Mouse (Mus musculus) heart, embryonic 10.5 days (tissue): ENCODE measurements around the gene 4930447C04Rik. TPM values are rescaled to one million over a fixed set of nuclear protein-coding genes. Genes with fewer than 3 reads are reported as not detected.

ENCODE experiments used
- DNase-seq: peaks from one replicate; pipeline ENCODE4 v3.0.0-alpha.2; 2017; ENCODE audit warnings: low spot score
- H3K27ac ChIP-seq: fragments of 300-500 bp; sonication (generic); 2 replicates; pipeline ENCODE4 v1.5.1; 2016; ENCODE audit warnings: mild to moderate bottlenecking
- H3K27me3 ChIP-seq: fragments of 300-500 bp; sonication (generic); 2 replicates; pipeline ENCODE4 v1.6.1; 2016; ENCODE audit warnings: mild to moderate bottlenecking; ENCODE audit not compliant: poor library complexity, insufficient read depth, severe bottlenecking
- H3K36me3 ChIP-seq: fragments of 300-500 bp; sonication (generic); 2 replicates; pipeline ENCODE4 v1.6.1; 2016; ENCODE audit warnings: mild to moderate bottlenecking, moderate library complexity
- H3K4me1 ChIP-seq: fragments of 300-500 bp; sonication (generic); 2 replicates; pipeline ENCODE4 v1.6.1; 2016; ENCODE audit warnings: mild to moderate bottlenecking
- H3K4me3 ChIP-seq: fragments of 300-500 bp; sonication (generic); 2 replicates; pipeline ENCODE4 v1.5.1; 2016; ENCODE audit warnings: mild to moderate bottlenecking, moderate library complexity
- H3K9me3 ChIP-seq: fragments of 300-500 bp; sonication (generic); 2 replicates; pipeline ENCODE4 v1.6.1; 2016; ENCODE audit warnings: mild to moderate bottlenecking, moderate library complexity
- WGBS: fragments of 180-500 bp; shearing (Covaris S2); methylation state at CpG from one replicate; pipeline ENCODE4 v1.1.7; 2016; 5-methylcytosine and 5-hydroxymethylcytosine counted together
- polyA plus RNA-seq: library from polyadenylated mRNA; unstranded; fragments of >200 nt; fragmentation: Nextera tagmentation; extraction: Ambion mirVana; gene quantifications from 2 replicates; pipeline ENCODE4 v1.2.1, GENCODE M21; 2016

Gene 4930447C04Rik
- polyA plus RNA-seq, 1 experiment from 2014 or later = 4.8 TPM

- DNase-seq = no peak
- no peaks in the 10 kb centered on the region for H3K36me3 ChIP-seq
- H3K4me3 ChIP-seq = no peak overlapping the region
- 65% methylated on average over 6 of the region's 6 CpGs for WGBS
- H3K27ac ChIP-seq = no peak overlapping the region
- H3K9me3 ChIP-seq = no peaks in the 10 kb centered on the region
- H3K27me3 ChIP-seq = peaks cover 29% of the 10 kb centered on the region; the same call in 1 of the 2 replicates
- peaks cover 16% of the 10 kb centered on the region for H3K4me1 ChIP-seq
Observed at GRCm38 (mm10) chr12:72957829-72958424, 17.4 kb upstream of the 4930447C04Rik start.

- DNase-seq = peak; percentile 72
- Histone ChIP-seq H3K27me3 (peaks cover 40% of the 10 kb centered on the region; the same call in 1 of the 2 replicates), H3K4me3 (no peak overlapping the region)
Observed at GRCm38 (mm10) chr12:72954906-72955305, 14.3 kb upstream of the 4930447C04Rik start.

GRCm38 (mm10) chr12:72953858-72954257, 13.3 kb upstream of the 4930447C04Rik start:
- Histone ChIP-seq H3K36me3 (no peaks in the 10 kb centered on the region), H3K4me1 (peaks cover 16% of the 10 kb centered on the region), H3K4me3 (no peak overlapping the region), H3K9me3 (no peaks in the 10 kb centered on the region), H3K27me3 (peaks cover 45% of the 10 kb centered on the region), H3K27ac (0 out of 2 replicates have a peak overlapping the region, but pooled peaks have one; percentile 16)
- WGBS = 69% methylated on average over 5 of the region's 5 CpGs
- peak; percentile 72 for DNase-seq

More at GRCm38 (mm10) chr12:72954906-72955305, 14.3 kb upstream of the 4930447C04Rik start:
- 21% methylated on average over 4 of the region's 4 CpGs for WGBS
- Histone ChIP-seq H3K36me3 (no peaks in the 10 kb centered on the region), H3K9me3 (no peaks in the 10 kb centered on the region), H3K4me1 (peaks cover 16% of the 10 kb centered on the region), H3K27ac (peak overlapping the region; percentile 31; the same call in 1 of the 2 replicates)

GRCm38 (mm10) chr12:72953089-72953488, 12.5 kb upstream of the 4930447C04Rik start:
- no peaks in the 10 kb centered on the region for H3K36me3 ChIP-seq
- H3K9me3 ChIP-seq = no peaks in the 10 kb centered on the region
- 82% methylated on average over 5 of the region's 5 CpGs for WGBS
- peak; percentile 64 for DNase-seq
- H3K27me3 ChIP-seq = peaks cover 47% of the 10 kb centered on the region
- peaks cover 16% of the 10 kb centered on the region for H3K4me1 ChIP-seq
- no peak overlapping the region for H3K27ac ChIP-seq
- H3K4me3 ChIP-seq = no peak overlapping the region

- Histone ChIP-seq H3K27me3 (peaks cover 85% of the 10 kb centered on the region), H3K36me3 (no peaks in the 10 kb centered on the region), H3K4me3 (no peak overlapping the region), H3K4me1 (peaks cover 11% of the 10 kb centered on the region), H3K27ac (no peak overlapping the region), H3K9me3 (no peaks in the 10 kb centered on the region)
- WGBS = 13% methylated on average over 2 of the region's 2 CpGs
- peak; percentile 68 for DNase-seq
Observed at GRCm38 (mm10) chr12:72947335-72947734, 6.8 kb upstream of the 4930447C04Rik start.

- peaks cover 91% of the 10 kb centered on the region for H3K27me3 ChIP-seq
- peaks cover 11% of the 10 kb centered on the region for H3K4me1 ChIP-seq
- no peak overlapping the region for H3K27ac ChIP-seq
- no peaks in the 10 kb centered on the region for H3K9me3 ChIP-seq
- DNase-seq = peak; percentile 43
- no peak overlapping the region for H3K4me3 ChIP-seq
- no peaks in the 10 kb centered on the region for H3K36me3 ChIP-seq
Observed at GRCm38 (mm10) chr12:72946805-72947204, 6.2 kb upstream of the 4930447C04Rik start.

- Histone ChIP-seq H3K27ac (no peak overlapping the region), H3K4me3 (peak overlapping the region; percentile 63), H3K36me3 (no peaks in the 10 kb centered on the region), H3K27me3 (peaks cover 98% of the 10 kb centered on the region), H3K4me1 (peaks cover 11% of the 10 kb centered on the region), H3K9me3 (no peaks in the 10 kb centered on the region)
- no peak for DNase-seq
- WGBS = 5% methylated on average over 8 of the region's 8 CpGs
Observed at GRCm38 (mm10) chr12:72946064-72946395, 5.5 kb upstream of the 4930447C04Rik start.

- peak overlapping the region; percentile 36; the same call in 1 of the 2 replicates for H3K27ac ChIP-seq
- WGBS = under 1% methylated on average over 89 of the region's 89 CpGs
- peaks cover 12% of the 10 kb centered on the region for H3K4me1 ChIP-seq
- H3K4me3 ChIP-seq = peak overlapping the region; percentile 63
- DNase-seq = peak; percentile 75
- H3K36me3 ChIP-seq = no peaks in the 10 kb centered on the region
- peaks cover 100% of the 10 kb centered on the region for H3K27me3 ChIP-seq
- no peaks in the 10 kb centered on the region for H3K9me3 ChIP-seq
Observed at GRCm38 (mm10) chr12:72945301-72946063, 4.9 kb upstream of the 4930447C04Rik start.

DNA sequence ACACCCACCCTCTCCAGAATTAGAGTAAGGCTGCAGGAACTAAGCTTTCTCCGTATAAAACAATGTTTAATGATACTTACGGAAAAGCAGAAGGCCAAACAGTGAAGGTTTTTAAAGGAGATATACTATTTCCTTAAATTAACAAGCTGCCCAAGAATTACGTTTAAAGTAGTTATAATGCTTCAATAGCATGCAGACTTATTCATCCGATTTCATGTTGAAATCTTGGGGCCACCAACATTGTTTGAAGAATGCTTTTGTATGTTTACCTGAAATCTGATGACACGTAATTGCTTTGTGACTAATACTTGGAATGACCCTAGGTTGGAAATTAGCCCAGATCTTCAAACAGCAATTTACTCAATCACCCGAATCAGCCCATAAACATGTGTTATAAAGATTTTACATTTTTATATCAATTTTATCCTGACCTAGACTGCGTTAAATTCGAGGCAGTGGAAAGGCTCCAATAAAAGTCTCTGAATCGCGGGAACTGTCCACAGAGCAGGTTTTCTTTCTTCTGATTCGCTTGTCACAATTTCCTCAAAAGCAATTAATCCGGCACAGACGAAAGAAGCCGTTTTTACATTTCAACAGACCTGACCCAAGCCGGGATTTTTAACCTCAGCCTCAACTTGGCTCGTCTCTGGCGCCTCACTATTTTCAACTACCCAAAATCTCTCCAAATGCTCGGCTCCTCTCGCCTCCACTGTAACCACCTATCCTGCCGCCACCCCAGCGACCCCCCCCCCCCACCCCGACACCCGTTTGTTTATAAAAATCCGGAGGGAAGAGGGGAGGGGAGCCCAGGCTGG, 4.0 kb upstream of the 4930447C04Rik start:
- 1% methylated on average over 24 of the region's 24 CpGs for WGBS
- peak; percentile 73 for DNase-seq
- Histone ChIP-seq H3K9me3 (no peaks in the 10 kb centered on the region), H3K4me3 (peak overlapping the region; percentile 63), H3K36me3 (no peaks in the 10 kb centered on the region), H3K27me3 (peaks cover 100% of the 10 kb centered on the region), H3K27ac (no peak overlapping the region), H3K4me1 (peaks cover 21% of the 10 kb centered on the region)

GRCm38 (mm10) chr12:72943574-72944110, 3.1 kb upstream of the 4930447C04Rik start:
- H3K36me3 ChIP-seq = no peaks in the 10 kb centered on the region
- no peaks in the 10 kb centered on the region for H3K9me3 ChIP-seq
- peaks cover 25% of the 10 kb centered on the region for H3K4me1 ChIP-seq
- 14% methylated on average over 2 of the region's 2 CpGs for WGBS
- no peak overlapping the region for H3K4me3 ChIP-seq
- H3K27ac ChIP-seq = no peak overlapping the region
- DNase-seq = peak; percentile 35
- peaks cover 100% of the 10 kb centered on the region for H3K27me3 ChIP-seq

DNA sequence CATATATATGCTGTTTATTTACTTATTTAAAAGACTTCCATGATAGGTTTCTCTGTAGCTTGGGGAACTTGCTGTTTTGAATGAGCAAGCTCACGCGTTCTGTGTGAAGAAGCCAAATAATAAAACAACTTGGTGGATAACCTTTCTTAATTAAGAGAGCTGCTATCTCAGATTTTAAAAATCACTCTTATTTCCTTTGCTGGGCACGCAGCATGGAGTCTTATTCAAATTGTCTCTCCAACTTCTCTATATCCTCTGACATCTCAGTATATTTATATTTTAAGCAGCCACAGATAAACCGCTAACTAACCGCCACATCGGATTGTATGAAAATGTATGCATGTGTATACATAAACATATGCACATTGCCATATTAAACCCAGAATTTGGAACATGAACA, 1.6 kb upstream of the 4930447C04Rik start:
- H3K4me3 ChIP-seq = no peak overlapping the region
- peaks cover 100% of the 10 kb centered on the region for H3K27me3 ChIP-seq
- no peaks in the 10 kb centered on the region for H3K36me3 ChIP-seq
- H3K4me1 ChIP-seq = peaks cover 25% of the 10 kb centered on the region
- WGBS = 26% methylated on average over 6 of the region's 6 CpGs
- H3K27ac ChIP-seq = no peak overlapping the region
- H3K9me3 ChIP-seq = no peaks in the 10 kb centered on the region
- no peak for DNase-seq

DNA sequence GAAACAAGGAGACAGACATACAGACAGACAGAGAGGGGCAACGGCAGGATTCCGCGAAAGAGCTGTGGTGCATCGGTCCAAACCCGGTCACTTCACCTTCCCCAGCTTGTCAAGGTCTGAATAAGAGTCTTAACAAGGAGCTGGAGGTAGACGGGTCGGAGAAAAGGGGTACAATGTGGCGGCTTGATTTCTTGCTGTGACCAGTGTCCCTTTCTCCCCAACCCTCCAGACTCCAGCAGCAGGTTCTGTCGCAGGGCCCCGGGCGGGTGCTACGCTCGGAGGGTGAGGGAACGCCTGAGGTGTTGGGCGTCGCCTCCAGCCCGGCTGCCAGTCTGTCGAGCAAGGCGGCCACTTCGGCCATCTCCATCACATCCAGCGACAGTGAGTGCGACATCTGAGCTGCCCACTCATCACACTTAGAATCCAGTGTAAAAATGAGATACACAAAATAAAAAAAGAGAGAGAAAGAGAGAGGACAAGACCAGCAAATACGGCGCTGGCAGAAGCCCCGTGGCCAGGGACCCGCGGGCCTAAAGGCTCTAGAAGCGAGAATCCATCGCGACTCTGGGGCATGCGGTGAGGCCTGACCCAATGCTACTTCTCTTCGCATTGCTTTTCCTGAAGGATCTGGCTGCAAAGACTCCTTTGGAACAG, 951 bp upstream of the 4930447C04Rik start:
- Histone ChIP-seq H3K27ac (no peak overlapping the region), H3K27me3 (peaks cover 100% of the 10 kb centered on the region), H3K36me3 (no peaks in the 10 kb centered on the region), H3K4me1 (peaks cover 25% of the 10 kb centered on the region), H3K4me3 (no peak overlapping the region), H3K9me3 (no peaks in the 10 kb centered on the region)
- under 1% methylated on average over 32 of the region's 32 CpGs for WGBS
- DNase-seq = peak; percentile 73
